Mouse (Mus musculus) layer of hippocampus, postnatal 14 days (tissue): Measurements from ENCODE around the gene Ccdc28a. TPM values are rescaled to one million over a fixed set of nuclear protein-coding genes. Genes with fewer than 3 reads are reported as not detected.

Source experiments
- DNase-seq, 2 experiments: peaks; one replicate each; pipeline ENCODE4 v3.0.0; 2021 to 2022; ENCODE audit warnings: low spot score in 2 of 2, mixed read lengths in 1 of 2
- long read RNA-seq, 2 experiments: library from polyadenylated mRNA; stranded (forward); transcript quantifications; one replicate each; pipeline ENCODE4 v2.0.0; 2021
- total RNA-seq, 2 experiments: library from RNA; stranded (reverse); gene quantifications; 2 replicates each; pipeline ENCODE4 v1.2.3; 2021

Gene Ccdc28a
- 10 to 100 TPM; 16.4 to 18.4 TPM for total RNA-seq
- long read RNA-seq, experiment 1, transcript Ccdc28a-202 (6 exons, 1,190 nt): major isoform, 14 of 20 reads
- long read RNA-seq, experiment 1, partial matches to known transcripts: 0 of 20 reads
- long read RNA-seq, experiment 1, other reads (novel, unspliced or antisense): 5 of 20 reads
- long read RNA-seq, experiment 2, transcript Ccdc28a-202 (6 exons, 1,190 nt): major isoform, 15 of 32 reads
- long read RNA-seq, experiment 2, partial matches to known transcripts: 1 of 32 reads
- long read RNA-seq, experiment 2, other reads (novel, unspliced or antisense): 10 of 32 reads

- peak; percentile 95 to 96 for DNase-seq
Observed at GRCm38 (mm10) chr10:18234560-18235401, at the start of gene Ccdc28a. Gene Ccdc28a (minus strand): TSS chr10:18234998.

DNA sequence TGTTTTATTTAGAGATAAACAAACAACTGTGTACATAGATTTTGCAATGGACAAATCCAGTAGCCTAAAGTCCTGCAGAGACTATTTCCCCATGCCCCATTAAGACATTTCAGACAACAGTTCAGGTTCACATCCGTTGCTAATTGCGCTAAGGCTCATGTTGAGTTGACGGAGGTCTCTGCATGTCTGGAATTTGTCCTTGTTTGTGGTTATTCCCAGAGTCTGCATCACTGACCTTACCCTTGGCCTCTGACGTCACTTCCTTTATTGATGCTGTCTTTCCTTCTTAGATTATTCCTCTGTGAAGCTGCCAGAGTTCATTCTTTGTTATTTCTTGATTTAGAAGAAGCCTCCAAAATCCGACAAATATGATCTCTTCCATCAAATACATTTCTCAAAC lies 49.2 kb upstream of the Ccdc28a start:
- no peak for DNase-seq

DNA sequence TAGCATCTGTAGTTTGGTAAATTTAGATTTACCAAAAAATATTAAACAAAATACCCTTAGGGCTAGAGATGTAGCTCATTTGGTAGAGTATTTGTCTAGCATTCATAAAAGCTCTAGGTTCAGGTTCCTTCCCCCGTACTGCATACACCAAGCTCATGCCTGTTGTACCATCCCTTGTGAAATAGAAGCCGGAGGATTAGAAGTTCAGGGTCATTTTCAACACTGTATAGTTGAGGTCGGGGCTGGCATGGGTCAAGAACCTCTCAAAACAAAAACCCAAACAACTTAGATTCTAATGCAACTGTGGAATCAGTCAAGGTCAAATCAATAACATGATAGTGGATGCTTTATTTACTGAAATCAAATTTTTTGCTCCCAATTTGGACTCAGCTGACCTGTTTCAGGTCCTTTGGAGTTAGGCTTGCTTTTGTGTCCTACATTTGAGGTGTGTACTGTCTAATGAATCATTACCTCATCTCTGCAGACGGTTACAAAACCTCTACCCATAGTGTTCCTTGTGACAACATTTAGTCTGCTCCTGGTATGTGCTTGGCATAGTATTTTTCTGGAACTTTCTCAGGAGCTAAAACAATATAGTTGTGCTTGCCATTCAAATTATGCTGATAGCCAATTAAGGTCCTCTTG lies 41.4 kb upstream of the Ccdc28a start:
- no peak for DNase-seq

GRCm38 (mm10) chr10:18251345-18251744 lies 16.5 kb upstream of the Ccdc28a start:
- DNase-seq: no peak

DNA sequence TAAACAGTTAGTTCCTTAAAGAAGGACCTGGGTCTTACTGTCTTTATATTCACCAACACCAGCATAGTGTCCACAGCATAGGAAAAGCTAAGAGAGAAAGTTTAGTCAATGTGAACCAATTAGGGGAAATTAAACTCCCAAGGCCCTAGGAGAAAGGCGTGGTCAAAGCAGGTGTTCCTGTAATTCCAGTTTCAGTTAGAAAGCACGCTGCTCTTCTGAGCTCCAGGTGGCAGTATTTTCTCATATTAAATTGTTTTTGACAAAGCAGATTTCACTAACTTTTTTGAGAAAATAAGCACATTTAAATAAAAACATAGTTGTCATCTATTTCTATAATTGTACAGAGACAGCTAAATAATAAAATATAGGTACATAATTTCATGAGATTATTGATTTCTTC lies 8.8 kb upstream of the Ccdc28a start:
- DNase-seq: no peak

DNA sequence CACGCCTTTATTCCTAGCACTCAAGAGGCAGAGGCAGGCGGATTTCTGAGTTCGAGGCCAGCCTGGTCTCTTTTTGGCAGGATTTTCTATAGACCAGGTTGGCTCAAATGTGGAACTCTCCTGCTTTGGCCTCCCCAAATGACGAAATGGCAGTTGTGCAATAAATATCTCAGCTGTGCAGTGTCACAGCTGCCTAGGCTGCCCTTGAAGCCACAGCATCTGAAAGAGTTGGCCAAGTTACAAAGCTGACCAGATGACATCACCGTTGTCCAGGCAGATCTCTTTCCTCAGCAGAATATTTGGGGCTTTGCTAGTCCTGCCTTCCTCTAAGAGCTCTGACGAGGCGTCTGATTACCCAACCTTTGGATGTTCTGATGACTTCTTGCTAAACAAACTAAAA lies 2.4 kb upstream of the Ccdc28a start:
- no peak for DNase-seq

- no peak for DNase-seq
Observed at GRCm38 (mm10) chr10:18236328-18236927, 1.6 kb upstream of the Ccdc28a start.

DNA sequence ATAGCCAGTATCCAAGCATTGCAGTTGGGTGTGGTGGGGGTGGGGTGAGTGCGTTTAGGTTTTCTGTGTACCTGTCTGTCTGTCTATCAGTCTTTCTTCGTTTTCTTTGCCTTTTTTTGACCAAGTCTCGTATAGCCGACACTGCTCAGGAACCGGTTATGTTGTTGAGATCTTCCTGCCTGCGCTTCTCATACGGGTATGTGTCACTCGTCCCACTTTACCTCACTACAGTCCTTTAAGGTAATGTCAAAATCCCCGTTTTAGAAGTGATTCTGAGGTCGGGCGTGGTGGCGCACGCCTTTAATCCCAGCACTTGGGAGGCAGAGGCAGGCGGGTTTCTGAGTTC lies 577 bp upstream of the Ccdc28a start:
- no peak for DNase-seq

GRCm38 (mm10) chr10:18233891-18234290 lies 907 bp downstream of the Ccdc28a start:
- no peak for DNase-seq

DNA sequence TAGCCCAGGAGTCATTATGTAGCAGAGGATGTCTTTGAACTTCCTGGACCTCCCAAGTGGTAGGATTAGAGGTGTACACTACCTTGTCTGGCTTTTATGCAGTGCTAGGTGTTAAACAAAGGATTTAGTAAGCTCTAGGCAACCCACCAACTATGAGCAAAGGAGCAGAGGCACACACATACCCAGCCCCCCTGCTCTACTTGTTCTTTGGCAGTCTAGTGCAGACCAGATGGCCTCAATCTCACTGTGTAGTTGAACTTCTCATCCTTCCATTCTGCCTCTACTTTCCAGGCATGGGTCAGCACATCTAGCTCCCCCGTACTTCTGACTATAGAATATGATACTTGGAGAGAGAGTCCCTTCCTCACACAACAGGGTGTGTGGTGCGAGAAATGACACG lies 10.4 kb downstream of the Ccdc28a start:
- peak in 1 of 2 experiments; percentile 62 for DNase-seq

DNA sequence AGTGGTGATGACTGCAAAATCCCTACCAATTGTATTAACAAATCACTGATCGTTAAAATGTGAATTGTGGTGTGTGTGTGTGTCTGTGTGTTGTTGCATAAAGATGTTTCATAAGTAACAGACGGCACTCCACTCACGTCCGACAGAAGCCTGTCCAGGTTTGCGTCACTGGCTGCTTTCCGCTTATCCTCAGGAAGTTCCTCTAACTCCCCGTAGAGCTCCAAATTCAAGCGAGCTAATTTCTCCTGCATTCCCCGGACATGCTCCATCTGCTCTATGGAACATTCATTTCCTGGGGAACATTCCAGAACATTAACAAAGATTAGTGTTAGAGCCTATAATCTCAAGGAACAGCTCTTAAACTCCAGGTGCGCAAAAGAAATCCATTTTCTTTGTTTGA lies 15.4 kb downstream of the Ccdc28a start:
- no peak for DNase-seq

GRCm38 (mm10) chr10:18214124-18214523 lies 20.7 kb downstream of the Ccdc28a start:
- DNase-seq: no peak

DNA sequence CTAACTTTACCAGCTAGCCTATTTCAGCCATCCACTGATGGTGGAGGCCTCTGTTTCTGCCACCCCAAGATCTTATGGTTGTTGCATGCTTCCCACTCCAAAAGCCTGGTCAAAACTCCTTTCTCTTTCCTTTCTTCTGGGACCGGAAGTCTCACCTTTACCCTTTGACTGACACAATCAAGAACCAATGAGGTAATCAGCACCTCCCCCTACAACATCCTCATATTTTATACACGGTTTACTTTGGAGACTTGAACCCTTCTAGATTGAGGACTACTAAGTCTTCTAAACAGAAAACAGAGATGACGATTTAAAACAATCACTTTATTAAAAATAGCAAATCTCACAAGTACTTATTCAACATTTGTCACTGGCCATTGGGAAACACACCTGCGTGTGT lies 21.4 kb downstream of the Ccdc28a start:
- no peak for DNase-seq

DNA sequence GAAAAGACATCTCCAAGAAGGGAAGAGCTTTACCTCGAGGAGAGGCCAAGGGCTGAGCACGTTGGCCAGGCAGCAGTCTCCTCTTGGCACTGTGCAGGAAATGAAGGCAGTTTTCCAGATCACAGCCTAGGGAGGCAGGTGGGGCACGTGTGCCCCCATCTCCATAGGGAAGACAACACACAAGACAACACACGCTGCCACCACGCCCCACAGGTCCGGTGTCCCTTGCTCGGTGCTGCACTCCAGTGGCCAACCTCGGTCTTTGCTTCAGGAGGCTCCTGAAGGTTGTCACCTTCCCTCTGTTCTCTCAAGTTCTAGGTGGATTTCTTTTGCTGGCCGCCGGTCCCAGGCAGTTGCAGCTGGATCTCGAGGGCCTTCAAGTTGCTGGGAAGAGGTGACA lies 24.1 kb downstream of the Ccdc28a start, which contains the start of gene Ect2l:
TSS of gene Ect2l (minus strand) at position 165 of the 400 bp plus-strand sequence.
- no peak for DNase-seq

DNA sequence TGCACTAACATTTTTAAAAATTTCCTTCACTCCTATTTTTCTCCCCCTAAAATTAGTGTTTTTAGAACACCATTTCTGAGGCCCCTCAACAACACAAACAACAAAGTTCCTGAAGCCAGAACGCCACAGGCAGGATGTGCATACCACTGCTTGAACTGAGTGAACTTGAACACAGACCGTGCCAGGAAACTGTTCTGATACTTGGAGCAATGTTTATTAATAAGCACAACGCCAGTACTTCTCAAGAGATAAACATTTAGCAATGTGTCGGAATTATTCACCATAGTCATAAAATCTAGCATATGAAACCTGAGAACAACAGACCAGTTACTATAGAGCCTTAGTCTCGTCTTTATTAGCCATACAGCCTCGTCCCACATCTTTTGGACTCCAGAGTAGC lies 24.7 kb downstream of the Ccdc28a start:
- DNase-seq: no peak

DNA sequence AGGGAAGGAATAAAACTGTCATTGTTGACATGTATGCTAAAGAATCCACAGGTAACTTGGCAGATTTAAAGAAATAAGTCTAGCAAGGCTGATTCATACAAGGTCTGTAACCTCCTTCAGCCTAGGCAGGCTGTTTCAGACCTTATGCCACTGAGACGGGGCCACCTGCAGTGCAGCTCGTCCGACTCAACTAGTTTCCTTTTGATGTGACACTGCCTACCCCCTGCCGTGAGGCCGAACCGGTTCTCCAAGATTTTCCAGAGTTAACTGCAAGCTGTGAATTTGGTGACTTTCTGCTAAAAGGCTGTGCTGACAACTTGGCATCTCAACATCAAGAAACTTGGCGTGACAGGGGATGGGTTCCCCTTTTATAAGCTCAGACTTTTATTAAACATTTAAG lies 30.7 kb downstream of the Ccdc28a start:
- DNase-seq: no peak

- no peak for DNase-seq
Observed at GRCm38 (mm10) chr10:18202401-18202800, 32.4 kb downstream of the Ccdc28a start.

GRCm38 (mm10) chr10:18200656-18201055 lies 34.1 kb downstream of the Ccdc28a start:
- no peak for DNase-seq

GRCm38 (mm10) chr10:18199919-18200318 lies 34.9 kb downstream of the Ccdc28a start:
- DNase-seq: no peak

DNA sequence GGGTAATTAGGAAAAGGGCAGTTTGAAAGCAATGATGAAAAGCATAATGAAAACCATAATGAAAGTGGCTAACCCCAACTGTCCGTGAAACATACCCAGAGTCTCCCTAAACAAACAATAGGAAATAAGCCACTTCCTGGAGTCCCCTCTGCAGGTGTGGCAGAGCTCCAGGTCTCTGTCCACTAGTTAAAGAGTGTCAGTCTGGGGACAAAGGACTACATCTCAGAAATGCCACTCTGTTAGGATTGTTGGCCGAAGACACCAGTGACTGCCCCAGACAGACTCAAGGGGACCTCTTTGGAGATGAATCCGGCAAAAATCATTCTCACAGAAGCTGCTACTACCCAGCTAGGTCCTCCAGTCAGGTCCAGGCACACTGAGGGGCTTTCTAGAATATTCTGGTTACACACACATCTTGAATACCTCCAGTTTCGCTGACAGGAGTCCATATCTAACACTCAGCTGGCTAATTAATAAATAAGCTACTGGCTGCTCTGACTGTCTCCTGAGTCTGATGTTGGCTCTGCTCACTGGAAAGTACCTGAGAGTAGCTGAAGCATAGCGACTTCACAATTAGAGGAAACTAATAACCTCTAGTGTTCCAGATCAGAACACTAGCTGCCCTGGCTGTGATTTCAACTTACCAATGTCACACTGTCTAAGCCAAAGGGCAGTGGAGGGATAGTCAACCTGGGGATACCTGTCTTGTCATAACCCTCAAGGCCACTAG lies 36.3 kb downstream of the Ccdc28a start:
- no peak for DNase-seq
